8 mouse cellular contexts compared by ENCODE assay signal in the genomic region with DNA sequence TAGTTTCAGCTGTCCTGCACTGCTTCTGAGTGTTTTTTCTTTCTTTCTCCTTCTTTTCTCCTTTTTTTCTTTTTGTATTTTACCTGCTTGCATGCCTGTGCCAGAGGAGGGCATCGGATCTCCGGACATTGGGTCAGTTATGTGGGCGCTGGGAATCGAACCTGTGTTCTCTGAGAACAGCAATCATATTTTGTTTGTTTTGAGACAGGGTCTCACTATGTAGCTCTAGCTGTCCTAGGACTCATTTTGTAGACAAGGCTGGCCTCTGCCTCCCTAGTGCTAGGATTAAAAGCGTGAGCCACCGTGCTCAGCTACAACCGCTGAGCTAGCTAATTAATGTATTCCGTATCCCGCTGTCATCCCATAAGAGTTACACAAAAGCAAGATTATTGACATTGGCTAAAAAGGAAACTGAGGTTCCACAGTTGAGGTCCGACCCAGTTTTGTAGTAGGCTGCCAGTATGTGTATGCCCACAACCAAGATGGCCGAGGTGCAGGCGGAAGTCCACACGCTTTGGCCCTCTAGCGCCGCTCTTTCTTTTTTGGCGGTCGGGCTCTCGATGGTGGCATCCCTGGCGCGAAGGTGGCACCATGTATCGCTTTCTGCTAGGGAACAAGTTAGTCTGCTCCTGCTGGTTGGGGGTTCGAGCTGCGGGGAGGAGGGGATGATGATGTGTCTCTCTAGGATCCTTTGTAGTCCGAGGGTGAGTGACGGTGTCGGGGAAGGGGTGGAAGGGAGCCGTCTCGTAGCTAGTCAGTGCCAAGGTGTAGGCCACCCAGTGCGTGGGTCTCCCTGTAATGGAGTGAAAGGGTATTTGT. TPM values are rescaled to one million over a fixed set of nuclear protein-coding genes. Genes with fewer than 3 reads are reported as not detected.
DNase-seq lines count a peak whose midpoint lies in the region; ATAC-seq and TF ChIP-seq lines count a peak whose summit lies in the region.

No protein-coding gene starts in this region.

- intact Hi-C loops in heart, postnatal 36 days (cut with DNase I), result loop anchor here (2.0 to 5.0 kb wide), 4 partner anchors 22 to 462 kb away; a partner anchor contains a TSS

- peak overlapping the region; percentile 97 for H3K4me3 ChIP-seq in ES-Bruce4 (ENCODE audit: low read depth, low read length)
- H3K4me3 ChIP-seq in forebrain, postnatal 0 days (ENCODE audit: low read depth, low read length), result peak overlapping the region; percentile 48
- peak overlapping the region; percentile 49 for H3K4me3 ChIP-seq in neural tube, embryonic 14.5 days (ENCODE audit: low read depth, low read length)

- peak; percentile 1 for TF ChIP-seq CTCF in ES-Bruce4 (IDR thresholded peaks at IDR 0.05; ENCODE audit: low read depth, low read length)
- TF ChIP-seq CTCF in forebrain, postnatal 0 days (IDR thresholded peaks at IDR 0.05; ENCODE audit: low read depth), result peak; percentile 75

- peaks cover 14% of the 10 kb centered on the region; the same call in 1 of the 2 replicates for H3K36me3 ChIP-seq in ES-Bruce4 (ENCODE audit: control insufficient read depth, insufficient read depth, low read length, poor library complexity, severe bottlenecking)
- H3K36me3 ChIP-seq in forebrain, postnatal 0 days (ENCODE audit: insufficient read depth), result peaks cover 7% of the 10 kb centered on the region; the same call in 1 of the 2 replicates
- no peaks in the 10 kb centered on the region for H3K36me3 ChIP-seq in neural tube, embryonic 14.5 days (ENCODE audit: control insufficient read depth, insufficient read depth, low read length)

- peak; percentile 73 for ATAC-seq in forebrain, postnatal 0 days
- ATAC-seq in neural tube, embryonic 14.5 days (ENCODE audit: low read depth), result peak; percentile 47

- peak; percentile 51 for TF ChIP-seq POLR2A in ES-Bruce4 (IDR thresholded peaks at IDR 0.05; ENCODE audit: insufficient read depth, low read length)

- peak overlapping the region; percentile 98 for H3K27ac ChIP-seq in ES-Bruce4 (ENCODE audit: insufficient read depth, low read length)
- H3K27ac ChIP-seq in forebrain, postnatal 0 days (ENCODE audit: low read depth, low read length), result peak overlapping the region; percentile 72
- peak overlapping the region; percentile 84 for H3K27ac ChIP-seq in neural tube, embryonic 14.5 days (ENCODE audit: low read depth, low read length)

- peak overlapping the region; percentile 62 for H3K4me2 ChIP-seq in forebrain, postnatal 0 days (ENCODE audit: low read depth)
- H3K4me2 ChIP-seq in neural tube, embryonic 14.5 days (ENCODE audit: low read depth, low read length), result peak overlapping the region; percentile 88

- H3K9ac ChIP-seq in ES-Bruce4 (ENCODE audit: low read depth, poor library complexity, severe bottlenecking), result peak overlapping the region; percentile 94
- H3K9ac ChIP-seq in forebrain, postnatal 0 days, result peak overlapping the region; percentile 56
- peak overlapping the region; percentile 65 for H3K9ac ChIP-seq in neural tube, embryonic 14.5 days (replicated peaks; ENCODE audit: low read depth, low read length)

- DNase-seq in cerebellum, adult 18-20 months, result peak; percentile 84 to 89
- DNase-seq in forebrain, postnatal 0 days, result peak; percentile 91
- DNase-seq in heart, postnatal 36 days, result peak; percentile 73 to 79
- DNase-seq in layer of hippocampus, adult 18-20 months (ENCODE audit: low spot score in 2 of 2), result peak; percentile 74 to 89
- peak; percentile 81 to 84 for DNase-seq in lung, adult 18-20 months
- peak; percentile 88 for DNase-seq in telencephalon, adult 2 months (ENCODE audit: low read depth, low spot score)

- TF ChIP-seq EP300 in ES-Bruce4 (IDR thresholded peaks at IDR 0.05; ENCODE audit: insufficient read depth, low read depth, low read length), result no peak

- H3K4me1 ChIP-seq in ES-Bruce4 (ENCODE audit: control insufficient read depth, insufficient read depth, low read length), result no peaks in the 10 kb centered on the region
- H3K4me1 ChIP-seq in forebrain, postnatal 0 days (ENCODE audit: insufficient read depth), result peaks cover 7% of the 10 kb centered on the region
- peaks cover 37% of the 10 kb centered on the region for H3K4me1 ChIP-seq in neural tube, embryonic 14.5 days (ENCODE audit: control insufficient read depth, insufficient read depth, low read length)

- H3K9me3 ChIP-seq in ES-Bruce4 (replicated peaks; ENCODE audit: control insufficient read depth, insufficient read depth, low read length, poor library complexity, severe bottlenecking), result no peaks in the 10 kb centered on the region
- H3K9me3 ChIP-seq in forebrain, postnatal 0 days (ENCODE audit: low read length), result no peaks in the 10 kb centered on the region
- no peaks in the 10 kb centered on the region for H3K9me3 ChIP-seq in neural tube, embryonic 14.5 days (ENCODE audit: control insufficient read depth, low read length)

- 1% methylated on average over 29 of the region's 29 CpGs for WGBS in forebrain, postnatal 0 days
- WGBS in neural tube, embryonic 14.5 days, result under 1% methylated on average over 29 of the region's 29 CpGs

- no peaks in the 10 kb centered on the region for H3K27me3 ChIP-seq in ES-Bruce4 (ENCODE audit: control insufficient read depth, insufficient read depth, low read length, poor library complexity, severe bottlenecking)
- no peaks in the 10 kb centered on the region for H3K27me3 ChIP-seq in forebrain, postnatal 0 days (ENCODE audit: insufficient read depth, low read length)
- no peaks in the 10 kb centered on the region for H3K27me3 ChIP-seq in neural tube, embryonic 14.5 days (ENCODE audit: control insufficient read depth, insufficient read depth, low read length)

RNA-seq across cellular contexts. Expression of a gene that starts 2.1 kb away (rescaled TPM):
- polyA plus RNA-seq in ES-Bruce4 (2011; ENCODE audit: insufficient read depth, insufficient read length, low read depth, missing spikeins), result 42.8 and 44.8 TPM in 2 replicates
- 4.8 and 8.5 TPM in 2 replicates for total RNA-seq in forebrain, postnatal 0 days (2014; rRNA removed)
- 19.3 and 22.7 TPM in 2 replicates for polyA plus RNA-seq in forebrain, postnatal 0 days (2015; fragmentation: Nextera tagmentation; extraction: Ambion mirVana)
- 10 to 100 TPM; 12.6 to 16.5 TPM for total RNA-seq in heart, postnatal 36 days (2021)
- 10 to 100 TPM in 1 of 2 experiments, 1 to 10 TPM in 1; 6.2 to 10.0 TPM for total RNA-seq in layer of hippocampus, adult 18-20 months (2021)
- 14.4 and 20.9 TPM in 2 replicates for polyA plus RNA-seq in neural tube, embryonic 14.5 days (2014; fragmentation: Nextera tagmentation; extraction: Ambion mirVana)

RNA-seq across cellular contexts. Expression of a gene that starts 21.3 kb away (rescaled TPM):
- polyA plus RNA-seq in ES-Bruce4 (2011; ENCODE audit: insufficient read depth, insufficient read length, low read depth, missing spikeins), result 77.6 and 79.8 TPM in 2 replicates
- 89.5 and 94.8 TPM in 2 replicates for total RNA-seq in forebrain, postnatal 0 days (2014; rRNA removed)
- polyA plus RNA-seq in forebrain, postnatal 0 days (2015; fragmentation: Nextera tagmentation; extraction: Ambion mirVana), result 59.8 and 67.5 TPM in 2 replicates
- total RNA-seq in heart, postnatal 36 days (2021), result 10 to 100 TPM; 36.1 to 39.2 TPM
- total RNA-seq in layer of hippocampus, adult 18-20 months (2021), result 100 to 1,000 TPM in 1 of 2 experiments, 10 to 100 TPM in 1; 96.9 to 108 TPM
- polyA plus RNA-seq in neural tube, embryonic 14.5 days (2014; fragmentation: Nextera tagmentation; extraction: Ambion mirVana), result 59.8 and 70.2 TPM in 2 replicates

RNA-seq across cellular contexts. Expression of a gene that starts 22.9 kb away (rescaled TPM):
- 89.7 and 97.9 TPM in 2 replicates for polyA plus RNA-seq in ES-Bruce4 (2011; ENCODE audit: insufficient read depth, insufficient read length, low read depth, missing spikeins)
- 65.9 and 78.2 TPM in 2 replicates for total RNA-seq in forebrain, postnatal 0 days (2014; rRNA removed)
- 14.6 and 14.7 TPM in 2 replicates for polyA plus RNA-seq in forebrain, postnatal 0 days (2015; fragmentation: Nextera tagmentation; extraction: Ambion mirVana)
- 10 to 100 TPM; 27.3 to 30.1 TPM for total RNA-seq in heart, postnatal 36 days (2021)
- 10 to 100 TPM; 94.8 to 95.5 TPM for total RNA-seq in layer of hippocampus, adult 18-20 months (2021)
- polyA plus RNA-seq in neural tube, embryonic 14.5 days (2014; fragmentation: Nextera tagmentation; extraction: Ambion mirVana), result 15.3 and 16.6 TPM in 2 replicates

RNA-seq across cellular contexts. Expression of a gene that starts 36.5 kb away (rescaled TPM):
- polyA plus RNA-seq in ES-Bruce4 (2011; ENCODE audit: insufficient read depth, insufficient read length, low read depth, missing spikeins), result not detected in 2 replicates
- 2.2 and 2.7 TPM in 2 replicates for total RNA-seq in forebrain, postnatal 0 days (2014; rRNA removed)
- polyA plus RNA-seq in forebrain, postnatal 0 days (2015; fragmentation: Nextera tagmentation; extraction: Ambion mirVana), result 2.4 and 2.5 TPM in 2 replicates
- total RNA-seq in heart, postnatal 36 days (2021), result 1 to 10 TPM; 5.4 to 5.7 TPM
- 1 to 10 TPM; 2.0 to 2.2 TPM for total RNA-seq in layer of hippocampus, adult 18-20 months (2021)
- polyA plus RNA-seq in neural tube, embryonic 14.5 days (2014; fragmentation: Nextera tagmentation; extraction: Ambion mirVana), result 1.3 and 3.6 TPM in 2 replicates

RNA-seq across cellular contexts. Expression of a gene that starts 58.0 kb away (rescaled TPM):
- polyA plus RNA-seq in ES-Bruce4 (2011; ENCODE audit: insufficient read depth, insufficient read length, low read depth, missing spikeins), result not detected in 2 replicates
- not detected in 2 replicates for total RNA-seq in forebrain, postnatal 0 days (2014; rRNA removed)
- polyA plus RNA-seq in forebrain, postnatal 0 days (2015; fragmentation: Nextera tagmentation; extraction: Ambion mirVana), result 0.56 and 1.0 TPM in 2 replicates
- total RNA-seq in heart, postnatal 36 days (2021), result under 1 TPM in 1 of 2 experiments, not detected in 1; 0.44 TPM
- not detected for total RNA-seq in layer of hippocampus, adult 18-20 months (2021)
- 0.76 and 1.8 TPM in 2 replicates for polyA plus RNA-seq in neural tube, embryonic 14.5 days (2014; fragmentation: Nextera tagmentation; extraction: Ambion mirVana)

Comparison
In these comparisons a context has a peak if more than half of its experiments do, and no peak if none do; other contexts are left out.
1. Peak in every context shown above with its lines: DNase-seq, ATAC-seq, H3K4me3 ChIP-seq and H3K27ac ChIP-seq.